Mouse (Mus musculus): ENCODE results near the gene Gdi2. TPM values are rescaled to one million over a fixed set of nuclear protein-coding genes. Genes with fewer than 3 reads are reported as not detected.

The Gdi2 gene
- polyA plus RNA-seq, 1 experiment from 2014 or later = 414 TPM

GRCm38 (mm10) chr13:3596232-3596631, 58.4 kb downstream of the Gdi2 start:
- WGBS = 97% methylated on average over 6 of the region's 6 CpGs
- H3K9ac ChIP-seq (ENCODE audit: low read depth, low read length) = no peak overlapping the region
- no peak overlapping the region for H3K4me3 ChIP-seq (ENCODE audit: low read length)
- peaks cover 12% of the 10 kb centered on the region for H3K36me3 ChIP-seq (ENCODE audit: control insufficient read depth, insufficient read depth, low read length)
- H3K27me3 ChIP-seq (replicated peaks; ENCODE audit: control insufficient read depth, insufficient read depth, low read length) = no peaks in the 10 kb centered on the region
- no peaks in the 10 kb centered on the region for H3K4me1 ChIP-seq (ENCODE audit: control insufficient read depth, insufficient read depth, low read depth, low read length)
- H3K4me2 ChIP-seq (ENCODE audit: low read length) = no peak overlapping the region
- no peak for ATAC-seq
- no peaks in the 10 kb centered on the region for H3K9me3 ChIP-seq (ENCODE audit: control insufficient read depth, low read length)
- H3K27ac ChIP-seq (ENCODE audit: low read depth, low read length) = no peak overlapping the region

GRCm38 (mm10) chr13:3609780-3610117, 71.9 kb downstream of the Gdi2 start:
- WGBS = 26% methylated on average over 8 of the region's 8 CpGs

GRCm38 (mm10) chr13:3610118-3610794, 72.4 kb downstream of the Gdi2 start:
- Histone ChIP-seq H3K27ac (ENCODE audit: low read depth, low read length) (peak overlapping the region; percentile 89), H3K36me3 (ENCODE audit: control insufficient read depth, insufficient read depth, low read length) (no peaks in the 10 kb centered on the region), H3K4me2 (ENCODE audit: low read length) (peak overlapping the region; percentile 62), H3K27me3 (replicated peaks; ENCODE audit: control insufficient read depth, insufficient read depth, low read length) (no peaks in the 10 kb centered on the region; the same call in 1 of the 2 replicates), H3K9ac (ENCODE audit: low read depth, low read length) (peak overlapping the region; percentile 75), H3K9me3 (ENCODE audit: control insufficient read depth, low read length) (no peaks in the 10 kb centered on the region), H3K4me1 (ENCODE audit: control insufficient read depth, insufficient read depth, low read depth, low read length) (peaks cover 3% of the 10 kb centered on the region), H3K4me3 (ENCODE audit: low read length) (peak overlapping the region; percentile 64)
- under 1% methylated on average over 44 of the region's 50 CpGs for WGBS
- ATAC-seq = no peak

More at GRCm38 (mm10) chr13:3609780-3610117, 71.9 kb downstream of the Gdi2 start:
- peak overlapping the region; percentile 62 for H3K4me2 ChIP-seq (ENCODE audit: low read length)
- H3K4me3 ChIP-seq (ENCODE audit: low read length) = peak overlapping the region; percentile 64
- H3K9me3 ChIP-seq (ENCODE audit: control insufficient read depth, low read length) = no peaks in the 10 kb centered on the region
- H3K4me1 ChIP-seq (ENCODE audit: control insufficient read depth, insufficient read depth, low read depth, low read length) = peaks cover 3% of the 10 kb centered on the region
- H3K27ac ChIP-seq (ENCODE audit: low read depth, low read length) = peak overlapping the region; percentile 0; the same call in 1 of the 2 replicates
- peak overlapping the region; percentile 75 for H3K9ac ChIP-seq (ENCODE audit: low read depth, low read length)
- no peaks in the 10 kb centered on the region; the same call in 1 of the 2 replicates for H3K27me3 ChIP-seq (replicated peaks; ENCODE audit: control insufficient read depth, insufficient read depth, low read length)
- no peaks in the 10 kb centered on the region for H3K36me3 ChIP-seq (ENCODE audit: control insufficient read depth, insufficient read depth, low read length)
- no peak for ATAC-seq

GRCm38 (mm10) chr13:3610795-3611438, 73.1 kb downstream of the Gdi2 start, which contains the start of gene Fam208b:
Gene Fam208b (minus strand): TSS chr13:3611108.
- Histone ChIP-seq H3K9me3 (ENCODE audit: control insufficient read depth, low read length) (no peaks in the 10 kb centered on the region), H3K4me1 (ENCODE audit: control insufficient read depth, insufficient read depth, low read depth, low read length) (peaks cover 3% of the 10 kb centered on the region), H3K4me2 (ENCODE audit: low read length) (peak within 1 kb of the TSS; percentile 69), H3K27ac (ENCODE audit: low read depth, low read length) (peak within 1 kb of the TSS; percentile 89), H3K4me3 (ENCODE audit: low read length) (peak within 1 kb of the TSS; percentile 64), H3K9ac (ENCODE audit: low read depth, low read length) (peak within 1 kb of the TSS; percentile 75), H3K36me3 (ENCODE audit: control insufficient read depth, insufficient read depth, low read length) (no peaks in the 10 kb centered on the region), H3K27me3 (replicated peaks; ENCODE audit: control insufficient read depth, insufficient read depth, low read length) (no peaks in the 10 kb centered on the region; the same call in 1 of the 2 replicates)
- under 1% methylated on average over 53 of the region's 58 CpGs for WGBS
- ATAC-seq = peak; percentile 99

Other genes with a start within 250 kb of the Gdi2 start
- gene Fam208b, start 73.0 kb downstream of the Gdi2 start, polyA plus RNA-seq (2015; fragmentation: Nextera tagmentation; extraction: Ambion mirVana) = 11.4 and 12.9 TPM in 2 replicates
- gene Asb13, start 96.0 kb downstream of the Gdi2 start, polyA plus RNA-seq (2015; fragmentation: Nextera tagmentation; extraction: Ambion mirVana) = 15.3 and 18.8 TPM in 2 replicates

Measured in hindbrain, embryonic 16.5 days (tissue).